ENCODE assay signal across 18 mouse cellular contexts in the genomic region with DNA sequence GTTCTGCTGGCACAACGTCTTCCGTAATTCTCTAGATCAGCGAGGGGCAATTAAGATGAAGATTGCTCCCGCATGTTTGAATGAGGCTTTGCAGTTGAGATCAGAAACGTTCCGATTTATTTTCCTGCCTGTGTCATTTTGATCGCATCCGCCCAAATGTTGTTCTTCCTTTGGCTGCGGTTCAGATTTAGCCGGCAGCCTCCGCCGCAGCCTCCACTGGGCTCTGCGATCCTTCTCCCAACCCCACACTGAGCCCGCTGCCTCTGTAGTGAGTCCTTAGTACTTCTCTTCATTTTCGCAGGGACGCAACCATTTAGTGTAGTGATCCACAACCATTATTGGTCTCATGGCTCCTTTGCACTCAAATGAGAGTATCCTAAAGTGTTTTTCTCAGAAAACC.
"Had no signal": no experiment of that assay in that cellular context is flagged by ENCODE, and none has a peak within 500 bp of the region (broad histone marks: within the 10 kb centered on the region; RNA-seq: fewer than 3 reads in every experiment).

No protein-coding gene starts in this region.

- H3K9me3 ChIP-seq: limb, embryonic 10.5 days; liver, embryonic 15.5 days; midbrain, embryonic 10.5 days; neural tube, embryonic 12.5 days had no signal

- ATAC-seq: lung, postnatal 0 days had no signal

- H3K9ac ChIP-seq: liver, embryonic 15.5 days; neural tube, embryonic 12.5 days had no signal

- DNase-seq: kidney, adult 18-20 months; kidney, postnatal 10 days; kidney, postnatal 4 days; lung, adult 2 months; lung, postnatal 4 days; midbrain, embryonic 14.5 days; spleen, adult 18-20 months; thymus, adult 18-20 months; thymus, postnatal 14 days had no signal

- H3K4me2 ChIP-seq: liver, embryonic 11.5 days; liver, embryonic 15.5 days; neural tube, embryonic 12.5 days had no signal

- H3K4me1 ChIP-seq: liver, embryonic 15.5 days had no signal

- H3K27me3 ChIP-seq: liver, embryonic 15.5 days had no signal

- H3K4me3 ChIP-seq: layer of hippocampus, adult 2 months; left cerebral cortex, adult 2 months; limb, embryonic 10.5 days; liver, embryonic 15.5 days; midbrain, embryonic 10.5 days; myocyte; neural tube, embryonic 12.5 days had no signal

- H3K27ac ChIP-seq: layer of hippocampus, adult 2 months; left cerebral cortex, adult 2 months; limb, embryonic 10.5 days; liver, embryonic 15.5 days; midbrain, embryonic 10.5 days; neural tube, embryonic 12.5 days had no signal
